Mouse (Mus musculus) erythroblast, adult 5-6 weeks (primary cell): ENCODE measurements around the gene Nlrp2. TPM values are rescaled to one million over a fixed set of nuclear protein-coding genes. Genes with fewer than 3 reads are reported as not detected.

Source experiments
- ATAC-seq: replicated peaks from 2 replicates; pipeline ENCODE4 v1.8.0; 2016; ENCODE audit warnings: moderate number of reproducible peaks, mild to moderate bottlenecking, moderate TSS enrichment, inconsistent platforms; ENCODE audit not compliant: poor library complexity, low FRiP score, severe bottlenecking
- total RNA-seq, 2 experiments: library from RNA; stranded (forward) in 1 of 2; stranded (reverse) in 1 of 2; fragments of 150-400 nt in 1 of 2; fragments of 200-764, 138-1000 nt in 1 of 2; gene quantifications; 2 replicates each; pipeline versions ENCODE4 v1.2.3 to v1.2.4; 2015 to 2017; ENCODE audit warnings: low replicate concordance in 2 of 2

Nlrp2 gene
- total RNA-seq (2015; ENCODE audit: low replicate concordance), result not detected in 2 replicates
- total RNA-seq (2017; ENCODE audit: low replicate concordance), result not detected in 2 replicates

GRCm38 (mm10) chr7:5350935-5351334 lies at the start of gene Nlrp2:
Nlrp2 (minus strand) TSS chr7:5351035.
- ATAC-seq, result no peak

- ATAC-seq, result no peak
These were observed 15.9 kb upstream of the Nlrp2 start for GRCm38 (mm10) chr7:5366724-5367123.

- no peak for ATAC-seq
These were observed 12.8 kb upstream of the Nlrp2 start for GRCm38 (mm10) chr7:5363599-5363998.

- ATAC-seq, result no peak
These were observed 598 bp downstream of the Nlrp2 start, which contains the start of gene Gm5065 for GRCm38 (mm10) chr7:5350237-5350636. Gm5065 (plus strand) TSS chr7:5350537.

GRCm38 (mm10) chr7:5327511-5327910 lies 23.3 kb downstream of the Nlrp2 start:
- ATAC-seq, result no peak

- ATAC-seq, result no peak
These were observed 62.6 kb downstream of the Nlrp2 start for GRCm38 (mm10) chr7:5288281-5288680.

- no peak for ATAC-seq
These were observed 87.8 kb downstream of the Nlrp2 start for GRCm38 (mm10) chr7:5263051-5263450.

Other genes starting within 250 kb of the Nlrp2 start
- not detected in 2 replicates for gene Rfpl4, start 234.1 kb downstream of the Nlrp2 start, total RNA-seq (2015; ENCODE audit: low replicate concordance)
- not detected in 2 replicates for gene Rfpl4, start 234.1 kb downstream of the Nlrp2 start, total RNA-seq (2017; ENCODE audit: low replicate concordance)
- gene Rasl2-9, start 225.1 kb downstream of the Nlrp2 start, total RNA-seq (2015; ENCODE audit: low replicate concordance), result not detected in 2 replicates
- gene Rasl2-9, start 225.1 kb downstream of the Nlrp2 start, total RNA-seq (2017; ENCODE audit: low replicate concordance), result not detected in 2 replicates
- not detected in 2 replicates for gene Vmn1r55, start 201.4 kb downstream of the Nlrp2 start, total RNA-seq (2015; ENCODE audit: low replicate concordance)
- not detected in 2 replicates for gene Vmn1r55, start 201.4 kb downstream of the Nlrp2 start, total RNA-seq (2017; ENCODE audit: low replicate concordance)
- gene Vmn1r56, start 154.3 kb downstream of the Nlrp2 start, total RNA-seq (2015; ENCODE audit: low replicate concordance), result not detected in 2 replicates
- not detected in 2 replicates for gene Vmn1r56, start 154.3 kb downstream of the Nlrp2 start, total RNA-seq (2017; ENCODE audit: low replicate concordance)
- not detected in 2 replicates for gene Vmn1r57, start 132.5 kb downstream of the Nlrp2 start, total RNA-seq (2015; ENCODE audit: low replicate concordance)
- gene Vmn1r57, start 132.5 kb downstream of the Nlrp2 start, total RNA-seq (2017; ENCODE audit: low replicate concordance), result not detected in 2 replicates
- gene Gm5065, start 498 bp downstream of the Nlrp2 start, total RNA-seq (2015; ENCODE audit: low replicate concordance), result not detected in 2 replicates
- gene Gm5065, start 498 bp downstream of the Nlrp2 start, total RNA-seq (2017; ENCODE audit: low replicate concordance), result not detected in 2 replicates
- gene Vmn1r58, start 62.4 kb upstream of the Nlrp2 start, total RNA-seq (2015; ENCODE audit: low replicate concordance), result not detected in 2 replicates
- not detected in 2 replicates for gene Vmn1r58, start 62.4 kb upstream of the Nlrp2 start, total RNA-seq (2017; ENCODE audit: low replicate concordance)
- gene Vmn1r59, start 105.7 kb upstream of the Nlrp2 start, total RNA-seq (2015; ENCODE audit: low replicate concordance), result not detected in 2 replicates
- gene Vmn1r59, start 105.7 kb upstream of the Nlrp2 start, total RNA-seq (2017; ENCODE audit: low replicate concordance), result not detected in 2 replicates
- not detected in 2 replicates for gene Vmn2r28, start 142.9 kb upstream of the Nlrp2 start, total RNA-seq (2015; ENCODE audit: low replicate concordance)
- not detected in 2 replicates for gene Vmn2r28, start 142.9 kb upstream of the Nlrp2 start, total RNA-seq (2017; ENCODE audit: low replicate concordance)
- not detected in 2 replicates for gene Vmn1r60, start 196.3 kb upstream of the Nlrp2 start, total RNA-seq (2015; ENCODE audit: low replicate concordance)
- gene Vmn1r60, start 196.3 kb upstream of the Nlrp2 start, total RNA-seq (2017; ENCODE audit: low replicate concordance), result not detected in 2 replicates